Mouse (Mus musculus) stomach, postnatal 0 days (tissue): ENCODE data around the gene Cox17. TPM values are rescaled to one million over a fixed set of nuclear protein-coding genes. Genes with fewer than 3 reads are reported as not detected.

ENCODE experiments used
- ATAC-seq: fragments of 200-750 bp; cut with Nextera tagmentation; 2 replicates; pipeline ENCODE4 v1.8.0; 2017; ENCODE audit not compliant: low FRiP score, low TSS enrichment
- DNase-seq: peaks from one replicate; pipeline ENCODE4 v3.0.0-alpha.2; 2016; ENCODE audit warnings: low spot score
- H3K27ac ChIP-seq: fragments of 300-500 bp; sonication (generic); replicated peaks from 2 replicates; pipeline ENCODE4 v1.5.1; 2014; ENCODE audit warnings: mild to moderate bottlenecking, control low read depth
- H3K27me3 ChIP-seq: fragments of 300-500 bp; sonication (generic); 2 replicates; pipeline ENCODE4 v1.6.1; 2014; ENCODE audit warnings: low read length; ENCODE audit not compliant: control insufficient read depth, insufficient read depth
- H3K36me3 ChIP-seq: fragments of 300-500 bp; sonication (generic); 2 replicates; pipeline ENCODE4 v1.6.1; 2014; ENCODE audit warnings: low read length, mixed read lengths; ENCODE audit not compliant: control insufficient read depth, insufficient read depth
- H3K4me1 ChIP-seq: fragments of 300-500 bp; sonication (generic); replicated peaks from 2 replicates; pipeline ENCODE4 v1.6.1; 2014; ENCODE audit warnings: antibody characterized with exemption; ENCODE audit not compliant: control insufficient read depth, insufficient read depth
- H3K4me2 ChIP-seq: fragments of 300-500 bp; sonication (generic); replicated peaks from 2 replicates; pipeline ENCODE4 v1.6.1; 2014; ENCODE audit warnings: low read depth, mild to moderate bottlenecking, control low read depth, moderate library complexity
- H3K4me3 ChIP-seq: fragments of 300-500 bp; sonication (generic); 2 replicates; pipeline ENCODE4 v1.5.1; 2014; ENCODE audit warnings: low read depth, low read length, control low read depth
- H3K9ac ChIP-seq: fragments of 300-500 bp; sonication (generic); 2 replicates; pipeline ENCODE4 v1.6.1; 2014; ENCODE audit warnings: mild to moderate bottlenecking, low read length, control low read depth, mixed read lengths
- H3K9me3 ChIP-seq: fragments of 300-500 bp; sonication (generic); 2 replicates; pipeline ENCODE4 v1.6.1; 2016; ENCODE audit warnings: low read length; ENCODE audit not compliant: control insufficient read depth
- CTCF ChIP-seq: IDR thresholded peaks from 2 replicates; pipeline ENCODE4 v1.5.1; 2016; ENCODE audit warnings: antibody characterized with exemption, low read depth, mild to moderate bottlenecking, moderate library complexity
- EP300 ChIP-seq: optimal IDR thresholded peaks from 2 replicates; pipeline ENCODE3; 2016; ENCODE audit warnings: antibody characterized with exemption
- WGBS: fragments of 180-500 bp; shearing (Covaris S2); extraction: QIAGEN DNeasy Blood & Tissue Kit; methylation state at CpG from one replicate; pipeline ENCODE4 v1.1.7; 2014; 5-methylcytosine and 5-hydroxymethylcytosine counted together
- polyA plus RNA-seq: library from polyadenylated mRNA; unstranded; fragments of >200 nt; fragmentation: Nextera tagmentation; extraction: Ambion mirVana; gene quantifications from 2 replicates; pipeline ENCODE4 v1.2.1, GENCODE M21; 2015

The Cox17 gene
- polyA plus RNA-seq, 1 experiment from 2014 or later = 327 TPM

DNA sequence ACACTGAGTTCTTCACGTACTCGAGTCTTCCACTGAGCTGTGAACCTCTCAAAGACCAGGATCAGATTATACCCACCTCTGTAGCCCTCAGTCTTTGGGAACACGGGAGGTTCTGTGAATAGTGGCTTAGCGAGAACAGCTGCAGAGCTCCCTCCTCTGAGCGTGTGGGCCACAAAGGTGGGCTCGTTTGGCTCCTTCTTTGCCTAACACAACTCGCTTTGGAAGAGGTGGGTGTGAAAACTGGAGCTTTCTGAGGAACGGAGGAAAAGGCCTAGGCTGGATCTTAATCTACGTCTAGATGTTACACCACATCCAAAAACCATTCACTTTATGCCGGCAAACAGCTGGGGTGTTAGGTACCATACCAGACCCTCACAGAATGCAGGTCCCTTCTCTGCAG lies 18.6 kb downstream of the Cox17 start:
- 90% methylated on average over 10 of the region's 10 CpGs for WGBS
- no peak overlapping the region for H3K4me2 ChIP-seq

DNA sequence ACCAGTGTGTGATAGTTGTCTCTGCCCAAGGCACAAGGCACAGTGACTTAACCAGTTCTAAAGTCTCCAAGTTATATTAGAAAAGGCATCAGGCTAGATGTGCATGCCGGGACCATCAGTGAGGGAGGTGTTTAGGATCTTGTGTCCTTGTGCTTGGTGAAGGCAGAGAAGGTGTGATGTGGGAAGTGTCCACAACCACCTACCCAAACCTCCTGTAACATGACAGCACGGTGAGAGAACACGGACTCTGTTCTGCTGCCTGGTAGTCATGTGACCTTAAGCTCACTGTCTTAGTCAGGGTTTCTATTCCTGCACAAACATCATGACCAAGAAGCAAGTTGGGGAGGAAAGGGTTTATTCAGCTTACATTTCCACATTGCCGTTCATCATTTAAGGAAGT lies 19.4 kb downstream of the Cox17 start:
- TF ChIP-seq EP300 = no peak
- TF ChIP-seq CTCF = no peak
- Histone ChIP-seq H3K4me3 (no peak overlapping the region), H3K9me3 (no peaks in the 10 kb centered on the region), H3K27me3 (no peaks in the 10 kb centered on the region), H3K27ac (no peak overlapping the region), H3K36me3 (no peaks in the 10 kb centered on the region), H3K9ac (no peak overlapping the region), H3K4me2 (no peak overlapping the region), H3K4me1 (peaks cover 5% of the 10 kb centered on the region; the same call in 1 of the 2 replicates)
- ATAC-seq (no peak), DNase-seq (no peak)
- 79% methylated on average over 4 of the region's 4 CpGs for WGBS

More for the DNA sequence above, 18.6 kb downstream of the Cox17 start:
- Histone ChIP-seq H3K4me1 (peaks cover 5% of the 10 kb centered on the region; the same call in 1 of the 2 replicates), H3K9me3 (no peaks in the 10 kb centered on the region), H3K9ac (no peak overlapping the region), H3K27ac (no peak overlapping the region), H3K27me3 (no peaks in the 10 kb centered on the region), H3K4me3 (no peak overlapping the region), H3K36me3 (no peaks in the 10 kb centered on the region)
- DNase-seq = no peak
- TF ChIP-seq CTCF = no peak
- TF ChIP-seq EP300 = no peak
- ATAC-seq = no peak

DNA sequence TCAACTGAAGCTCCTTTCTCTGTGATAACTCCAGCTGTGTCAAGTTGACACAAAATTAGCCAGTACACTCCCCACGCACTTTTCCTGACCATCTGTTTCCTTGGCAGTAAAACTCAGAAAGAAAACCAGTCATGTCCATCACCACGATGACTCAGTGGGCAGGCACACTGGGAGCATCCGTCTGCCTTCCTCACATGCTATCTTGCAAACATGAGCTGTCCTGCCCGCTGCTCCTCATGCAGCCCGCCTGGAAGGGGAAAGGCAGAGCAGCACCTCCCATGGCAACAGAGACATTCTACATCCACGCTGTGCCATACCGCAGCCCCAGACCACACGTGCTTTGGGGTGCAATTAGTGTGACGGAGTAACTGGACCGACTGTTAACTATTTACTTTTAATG lies 21.5 kb downstream of the Cox17 start:
- no peaks in the 10 kb centered on the region for H3K27me3 ChIP-seq
- no peak for ATAC-seq
- no peak overlapping the region for H3K4me3 ChIP-seq
- no peak overlapping the region for H3K27ac ChIP-seq
- no peaks in the 10 kb centered on the region for H3K9me3 ChIP-seq
- no peaks in the 10 kb centered on the region for H3K36me3 ChIP-seq
- H3K4me2 ChIP-seq = no peak overlapping the region
- 58% methylated on average over 10 of the region's 10 CpGs for WGBS
- H3K9ac ChIP-seq = no peak overlapping the region
- DNase-seq = no peak
- TF ChIP-seq EP300 (no peak), CTCF (no peak)
- no peaks in the 10 kb centered on the region for H3K4me1 ChIP-seq

- DNase-seq = no peak
These were observed 22.2 kb downstream of the Cox17 start for GRCm38 (mm10) chr16:38369000-38369399.

DNA sequence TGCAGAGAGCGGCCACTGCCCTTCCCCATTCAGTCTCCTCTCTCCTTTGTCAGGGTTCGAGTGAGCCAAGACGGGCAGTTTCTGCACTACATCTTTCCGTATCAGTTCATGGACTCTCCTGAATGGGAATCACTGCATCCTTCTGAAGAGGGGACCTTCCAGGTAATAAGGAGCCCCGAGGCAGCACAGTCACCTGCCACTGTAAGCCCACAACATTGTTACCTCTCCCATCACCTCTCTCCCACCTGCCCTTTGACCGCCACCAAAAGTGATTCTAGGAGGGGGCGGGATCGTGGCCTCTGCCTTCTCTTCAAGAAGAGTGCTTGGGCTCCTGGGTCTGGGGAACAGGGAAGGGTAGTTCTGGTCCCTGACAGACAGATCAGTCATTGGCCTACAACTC lies 22.6 kb downstream of the Cox17 start:
- DNase-seq (no peak), ATAC-seq (no peak)
- no peak overlapping the region for H3K4me2 ChIP-seq
- no peaks in the 10 kb centered on the region for H3K4me1 ChIP-seq
- H3K36me3 ChIP-seq = no peaks in the 10 kb centered on the region
- no peak overlapping the region for H3K27ac ChIP-seq
- WGBS = 86% methylated on average over 8 of the region's 8 CpGs
- no peak overlapping the region for H3K4me3 ChIP-seq
- no peak for TF ChIP-seq EP300
- TF ChIP-seq CTCF = no peak
- H3K9me3 ChIP-seq = no peaks in the 10 kb centered on the region
- no peaks in the 10 kb centered on the region for H3K27me3 ChIP-seq
- no peak overlapping the region for H3K9ac ChIP-seq

More at GRCm38 (mm10) chr16:38369000-38369399, 22.2 kb downstream of the Cox17 start:
- H3K27ac ChIP-seq = no peak overlapping the region
- no peak for TF ChIP-seq CTCF
- no peak for TF ChIP-seq EP300
- no peaks in the 10 kb centered on the region for H3K36me3 ChIP-seq
- H3K4me1 ChIP-seq = no peaks in the 10 kb centered on the region
- no peak overlapping the region for H3K4me2 ChIP-seq
- H3K4me3 ChIP-seq = no peak overlapping the region
- 91% methylated on average over 7 of the region's 7 CpGs for WGBS
- no peak for ATAC-seq
- H3K9me3 ChIP-seq = no peaks in the 10 kb centered on the region
- no peak overlapping the region for H3K9ac ChIP-seq
- H3K27me3 ChIP-seq = no peaks in the 10 kb centered on the region

GRCm38 (mm10) chr16:38369992-38370484 lies 23.2 kb downstream of the Cox17 start:
- TF ChIP-seq CTCF = no peak
- no peak for TF ChIP-seq EP300
- Histone ChIP-seq H3K4me3 (no peak overlapping the region), H3K9ac (no peak overlapping the region), H3K27me3 (no peaks in the 10 kb centered on the region), H3K4me2 (no peak overlapping the region), H3K36me3 (no peaks in the 10 kb centered on the region), H3K4me1 (no peaks in the 10 kb centered on the region), H3K9me3 (no peaks in the 10 kb centered on the region), H3K27ac (no peak overlapping the region)
- DNase-seq (no peak), ATAC-seq (no peak)
- 84% methylated on average over 4 of the region's 4 CpGs for WGBS
